Mouse (Mus musculus) limb, embryonic 14.5 days (tissue): ENCODE data around the gene Abcg8. TPM values are rescaled to one million over a fixed set of nuclear protein-coding genes. Genes with fewer than 3 reads are reported as not detected.

ENCODE experiments used
- ATAC-seq: fragments of 200-750 bp; cut with Nextera tagmentation; 2 replicates; pipeline ENCODE4 v1.8.0; 2017; ENCODE audit warnings: low read depth, moderate number of reproducible peaks, moderate TSS enrichment; ENCODE audit not compliant: low FRiP score
- DNase-seq: peaks from one replicate; pipeline ENCODE4 v3.0.0-alpha.2; 2015; ENCODE audit warnings: low spot score
- H3K27ac ChIP-seq: fragments of 300-500 bp; sonication (generic); replicated peaks from 2 replicates; pipeline ENCODE4 v1.5.1; 2014; ENCODE audit warnings: low read depth, mild to moderate bottlenecking, low read length, moderate library complexity, mixed read lengths
- H3K27me3 ChIP-seq: fragments of 300-500 bp; sonication (generic); 2 replicates; pipeline ENCODE4 v1.6.1; 2014; ENCODE audit warnings: low read length, mixed read lengths; ENCODE audit not compliant: control insufficient read depth, insufficient read depth
- H3K36me3 ChIP-seq: fragments of 300-500 bp; sonication (generic); 2 replicates; pipeline ENCODE4 v1.6.1; 2014; ENCODE audit warnings: mild to moderate bottlenecking, low read length, moderate library complexity, mixed read lengths; ENCODE audit not compliant: control insufficient read depth, insufficient read depth
- H3K4me1 ChIP-seq: fragments of 300-500 bp; sonication (generic); 2 replicates; pipeline ENCODE4 v1.6.1; 2014; ENCODE audit warnings: antibody characterized with exemption, low read length, mixed read lengths; ENCODE audit not compliant: control insufficient read depth, insufficient read depth
- H3K4me2 ChIP-seq: fragments of 300-500 bp; sonication (generic); replicated peaks from 2 replicates; pipeline ENCODE4 v1.6.1; 2014; ENCODE audit warnings: low read depth, mild to moderate bottlenecking, low read length, moderate library complexity; ENCODE audit not compliant: severe bottlenecking
- H3K4me3 ChIP-seq: fragments of 300-500 bp; sonication (generic); replicated peaks from 2 replicates; pipeline ENCODE4 v1.5.1; 2014; ENCODE audit warnings: low read length
- H3K9ac ChIP-seq: fragments of 300-500 bp; sonication (generic); 2 replicates; pipeline ENCODE4 v1.6.1; 2014; ENCODE audit warnings: mild to moderate bottlenecking, low read depth, low read length, moderate library complexity; ENCODE audit not compliant: severe bottlenecking
- H3K9me3 ChIP-seq: fragments of 300-500 bp; sonication (generic); 2 replicates; pipeline ENCODE4 v1.6.1; 2016; ENCODE audit warnings: low read length; ENCODE audit not compliant: control insufficient read depth
- POLR2A ChIP-seq: fragments of 200-500 bp; IDR thresholded peaks from 2 replicates; pipeline ENCODE4 v1.8.0; 2012; ENCODE audit warnings: inconsistent platforms, mild to moderate bottlenecking, moderate library complexity, borderline replicate concordance; ENCODE audit not compliant: insufficient read depth, insufficient read length; ENCODE audit errors: extremely low read depth
- WGBS: fragments of 180-500 bp; shearing (Covaris S2); extraction: QIAGEN DNeasy Blood & Tissue Kit; methylation state at CpG from one replicate; pipeline ENCODE4 v1.1.7; 2014; 5-methylcytosine and 5-hydroxymethylcytosine counted together
- polyA plus RNA-seq, 2 experiments: library from polyadenylated mRNA; depleted of rRNA in 1 of 2; stranded (reverse) in 1 of 2; unstranded in 1 of 2; fragments of >200 nt; fragmentation: Nextera tagmentation in 1 of 2; extraction: Ambion mirVana in 1 of 2; gene quantifications; 2 replicates each; pipeline versions ENCODE4 v1.2.1 to v1.2.3; 2012 to 2014

Gene Abcg8
- polyA plus RNA-seq, 2 experiments, result 0.16 TPM; not detected in 1

DNA sequence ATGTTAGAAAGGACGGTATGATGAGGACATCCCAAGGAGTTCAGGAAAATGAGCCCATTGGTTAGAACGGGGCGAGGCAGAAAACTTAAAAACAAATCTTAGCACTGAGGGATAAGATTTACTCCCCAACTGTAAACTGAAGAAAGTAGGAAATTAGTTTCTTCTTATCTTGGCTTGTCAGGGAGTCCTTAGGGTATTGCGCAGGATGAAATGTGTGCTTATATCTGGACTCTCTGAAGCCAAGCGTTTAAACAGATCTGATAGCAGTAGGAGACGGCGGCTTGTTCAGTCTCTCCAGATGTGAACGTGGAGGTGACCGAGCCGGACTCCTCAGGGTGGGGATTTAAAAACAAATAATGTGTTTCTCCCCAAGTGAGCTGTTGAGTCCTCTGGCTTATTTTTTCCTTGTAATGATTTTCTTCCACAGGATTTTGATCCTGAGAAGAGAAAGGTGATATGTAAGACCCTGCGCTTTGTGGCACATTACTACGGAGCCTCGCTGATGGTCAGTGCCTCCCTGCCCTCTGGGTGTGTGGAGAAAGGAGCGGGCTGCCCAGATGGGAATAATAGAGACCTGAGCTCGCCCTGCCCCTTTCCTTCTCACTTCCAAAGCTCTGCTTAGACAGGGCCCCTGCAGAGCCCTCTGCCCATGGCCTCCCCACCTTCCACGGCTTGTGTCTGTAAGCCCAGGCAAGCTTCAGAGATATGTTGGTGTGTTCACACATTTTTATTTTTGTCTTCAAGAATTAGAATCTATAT, 31.6 kb upstream of the Abcg8 start:
- peak; percentile 39; the same call in 1 of the 2 replicates for ATAC-seq
- H3K9ac ChIP-seq, result no peak overlapping the region
- no peak overlapping the region for H3K4me3 ChIP-seq
- H3K36me3 ChIP-seq, result peaks cover 7% of the 10 kb centered on the region; the same call in 1 of the 2 replicates
- no peak overlapping the region; the same call in 1 of the 2 replicates for H3K27ac ChIP-seq
- 44% methylated on average over 16 of the region's 16 CpGs for WGBS
- TF ChIP-seq POLR2A, result no peak
- peaks cover 14% of the 10 kb centered on the region; the same call in 1 of the 2 replicates for H3K4me1 ChIP-seq
- no peak for DNase-seq
- no peaks in the 10 kb centered on the region for H3K9me3 ChIP-seq
- no peak overlapping the region for H3K4me2 ChIP-seq
- H3K27me3 ChIP-seq, result no peaks in the 10 kb centered on the region

DNA sequence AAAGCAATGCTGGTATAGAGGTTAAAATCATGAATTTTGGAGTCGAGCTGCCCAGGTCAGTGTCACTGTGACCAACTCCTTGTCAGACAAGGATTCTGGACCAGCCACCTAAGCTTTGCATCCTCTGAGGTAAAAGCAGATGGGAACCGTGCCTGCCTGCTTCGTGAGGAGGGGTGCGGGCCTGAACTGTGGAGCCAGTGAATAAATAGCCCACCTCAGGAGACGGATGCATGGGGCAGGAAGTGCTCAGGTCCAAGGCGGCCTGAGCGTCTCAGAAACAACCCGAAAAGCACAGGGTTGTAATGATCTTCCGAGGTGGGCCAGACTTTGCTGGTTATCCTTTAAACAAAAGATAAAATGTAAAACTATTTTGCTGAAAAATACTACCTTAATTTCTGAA, 31.0 kb upstream of the Abcg8 start:
- H3K4me2 ChIP-seq, result no peak overlapping the region
- no peak overlapping the region for H3K4me3 ChIP-seq
- 28% methylated on average over 9 of the region's 9 CpGs for WGBS
- no peak for DNase-seq
- H3K36me3 ChIP-seq, result peaks cover 9% of the 10 kb centered on the region
- H3K4me1 ChIP-seq, result peaks cover 14% of the 10 kb centered on the region; the same call in 1 of the 2 replicates
- ATAC-seq, result no peak
- H3K27me3 ChIP-seq, result no peaks in the 10 kb centered on the region
- H3K9me3 ChIP-seq, result no peaks in the 10 kb centered on the region
- TF ChIP-seq POLR2A, result no peak
- no peak overlapping the region for H3K27ac ChIP-seq
- no peak overlapping the region for H3K9ac ChIP-seq

DNA sequence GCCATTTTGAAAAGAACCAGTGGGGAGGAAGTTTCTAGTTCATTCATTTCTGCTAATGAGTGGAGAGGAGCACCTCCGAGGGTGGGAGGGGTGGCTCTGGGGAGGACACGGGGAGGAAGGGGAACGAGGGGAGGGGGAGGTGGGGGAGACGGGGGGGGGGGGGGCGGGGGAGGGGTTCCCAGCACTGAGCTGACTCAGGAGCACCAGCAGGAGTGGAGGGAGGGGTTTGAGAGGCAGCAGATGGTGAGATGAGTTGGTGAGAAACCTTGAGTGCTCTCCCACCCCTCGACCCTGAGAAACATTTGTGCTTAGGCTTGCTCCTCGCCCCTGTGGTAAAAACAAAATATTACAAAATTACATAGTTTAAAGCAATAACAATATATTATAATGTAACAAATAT, 30.2 kb upstream of the Abcg8 start:
- H3K4me1 ChIP-seq, result peaks cover 14% of the 10 kb centered on the region; the same call in 1 of the 2 replicates
- no peak for TF ChIP-seq POLR2A
- ATAC-seq, result no peak
- H3K4me3 ChIP-seq, result no peak overlapping the region
- H3K4me2 ChIP-seq, result no peak overlapping the region
- H3K36me3 ChIP-seq, result peaks cover 11% of the 10 kb centered on the region
- H3K9me3 ChIP-seq, result no peaks in the 10 kb centered on the region
- no peak overlapping the region for H3K27ac ChIP-seq
- WGBS, result 27% methylated on average over 3 of the region's 7 CpGs
- no peak for DNase-seq
- no peak overlapping the region for H3K9ac ChIP-seq
- H3K27me3 ChIP-seq, result no peaks in the 10 kb centered on the region

DNA sequence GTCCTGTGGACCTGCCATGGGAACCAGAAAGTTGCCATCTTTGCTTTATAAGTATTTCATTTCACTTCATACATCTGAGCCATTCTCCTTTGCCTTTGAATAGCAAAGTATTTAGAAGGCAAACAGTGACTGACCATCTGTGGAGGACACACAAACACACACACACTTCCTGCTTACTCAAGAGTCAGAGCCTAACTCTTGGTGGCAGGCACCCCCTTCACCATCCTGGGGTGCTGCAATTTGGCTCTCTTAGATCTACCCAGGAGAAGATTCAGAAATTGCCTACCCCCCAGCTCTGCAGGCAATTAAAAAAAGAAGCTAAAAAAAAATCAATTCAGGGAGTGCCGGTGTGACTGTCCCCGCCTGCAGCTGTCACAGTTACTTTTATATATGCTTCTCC, 29.6 kb upstream of the Abcg8 start:
- H3K27me3 ChIP-seq, result no peaks in the 10 kb centered on the region
- DNase-seq (no peak), ATAC-seq (no peak)
- peaks cover 9% of the 10 kb centered on the region for H3K36me3 ChIP-seq
- H3K27ac ChIP-seq, result no peak overlapping the region
- no peaks in the 10 kb centered on the region for H3K9me3 ChIP-seq
- H3K4me1 ChIP-seq, result peaks cover 14% of the 10 kb centered on the region; the same call in 1 of the 2 replicates
- no peak for TF ChIP-seq POLR2A
- WGBS, result 63% methylated on average over 2 of the region's 2 CpGs
- H3K4me3 ChIP-seq, result no peak overlapping the region
- H3K4me2 ChIP-seq, result no peak overlapping the region
- H3K9ac ChIP-seq, result no peak overlapping the region

DNA sequence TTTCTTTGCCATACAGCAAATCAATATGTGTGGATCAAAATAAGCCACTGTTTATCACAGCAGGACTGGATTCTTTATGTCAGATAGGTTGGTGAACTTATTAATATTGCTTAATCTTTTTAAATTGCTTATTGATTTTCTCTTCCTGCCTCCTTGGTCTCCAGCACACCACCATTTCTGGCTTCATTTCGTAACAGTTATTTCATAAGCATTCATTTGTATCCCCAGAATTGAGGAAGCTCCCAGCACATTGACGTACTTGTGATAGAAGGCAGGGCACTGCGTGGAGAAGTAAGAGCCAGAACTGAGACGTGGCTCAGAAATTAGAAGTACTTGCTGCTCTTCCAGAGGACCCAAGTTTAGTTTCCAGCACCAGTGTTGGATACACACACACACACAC, 28.5 kb upstream of the Abcg8 start:
- Histone ChIP-seq H3K9ac (no peak overlapping the region), H3K4me3 (no peak overlapping the region), H3K9me3 (no peaks in the 10 kb centered on the region), H3K36me3 (peaks cover 6% of the 10 kb centered on the region), H3K27me3 (no peaks in the 10 kb centered on the region), H3K4me1 (peaks cover 14% of the 10 kb centered on the region; the same call in 1 of the 2 replicates), H3K27ac (no peak overlapping the region), H3K4me2 (no peak overlapping the region)
- no peak for TF ChIP-seq POLR2A
- ATAC-seq (no peak), DNase-seq (no peak)
- 88% methylated on average over 4 of the region's 4 CpGs for WGBS
